Mouse (Mus musculus): Measurements from ENCODE around the gene Tph2.

Tph2 gene

GRCm38 (mm10) chr10:115127907-115128306, 56.9 kb downstream of the Tph2 start:
- no peak for DNase-seq

DNA sequence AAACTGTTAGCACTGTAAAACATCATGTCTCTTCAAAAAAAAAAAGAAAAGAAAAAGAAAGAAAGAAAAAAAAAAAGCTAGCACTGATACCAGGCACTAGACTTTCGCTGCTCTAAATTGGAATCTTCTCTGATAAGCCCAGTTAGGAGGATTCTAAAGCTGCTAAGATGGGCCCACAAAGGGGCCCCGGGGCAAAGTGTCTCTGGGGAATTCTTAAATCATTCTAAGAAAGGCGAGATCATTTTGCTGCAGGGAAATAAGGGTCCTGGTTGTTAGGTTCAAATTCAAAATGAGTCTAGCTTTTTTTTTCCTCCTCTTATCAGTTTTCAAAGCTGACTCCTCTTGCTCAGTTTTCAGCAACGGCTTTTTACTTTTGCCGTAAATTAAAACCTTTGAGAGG, 59.3 kb downstream of the Tph2 start:
- DNase-seq: no peak

DNA sequence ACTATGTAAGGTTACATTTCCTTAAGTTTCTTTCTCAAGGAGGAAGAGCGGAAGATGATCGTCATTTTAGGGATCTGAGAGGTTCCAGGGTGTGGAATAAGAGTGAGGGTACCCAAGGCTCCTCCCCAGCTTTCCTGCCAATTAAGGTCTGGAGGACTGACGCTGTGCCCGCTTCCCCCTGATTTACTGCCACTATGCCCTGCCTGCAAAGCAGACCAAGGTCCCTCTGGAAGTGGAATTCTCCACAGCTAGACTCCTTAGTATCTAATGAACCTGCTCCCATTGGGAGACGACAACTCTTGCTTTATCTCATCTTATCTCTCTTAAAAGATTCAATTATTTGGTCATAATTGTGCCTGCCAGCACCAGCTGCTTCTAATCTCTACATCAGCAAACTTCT, 59.8 kb downstream of the Tph2 start:
- DNase-seq: no peak

DNA sequence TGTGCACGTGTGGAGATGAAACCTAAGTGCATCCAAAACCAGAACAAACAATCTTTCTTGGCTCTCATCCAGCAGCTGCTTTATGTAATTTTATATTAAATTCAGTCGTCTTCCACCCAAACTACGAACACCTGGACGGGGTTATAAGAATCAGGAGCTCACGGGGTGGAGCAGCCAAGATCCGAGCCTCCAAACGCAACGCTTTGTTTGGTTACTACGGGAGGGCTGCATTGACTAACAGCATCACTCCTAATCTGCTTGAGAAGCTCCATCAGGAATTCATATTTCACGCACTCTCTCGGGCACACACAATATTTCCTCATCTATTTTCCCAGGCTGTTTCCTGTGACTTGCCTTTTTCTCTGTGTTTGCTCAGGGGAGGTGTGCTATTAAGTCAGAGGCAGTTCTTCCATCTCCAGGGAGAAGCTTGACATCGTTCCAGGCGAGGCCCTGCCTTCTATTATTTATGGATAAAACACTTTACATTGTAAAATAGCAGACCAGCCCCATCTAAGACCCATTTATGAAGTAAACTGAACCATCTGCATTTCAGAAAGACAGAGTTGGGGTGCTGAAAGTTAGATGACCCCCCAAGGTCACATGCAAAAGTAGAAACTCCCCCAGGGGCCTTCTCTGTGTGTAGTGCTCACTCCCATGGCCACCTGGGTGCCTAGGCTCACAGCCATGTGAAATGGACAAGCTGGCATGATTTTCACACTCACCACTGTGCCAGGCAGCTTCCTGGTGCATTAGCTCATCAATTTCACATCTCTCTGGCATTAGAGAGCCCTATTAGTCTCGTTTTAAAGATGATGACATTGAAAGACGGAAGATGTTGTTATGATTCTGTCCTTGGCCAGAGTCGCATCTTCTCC, 76.9 kb downstream of the Tph2 start:
- DNase-seq: no peak

GRCm38 (mm10) chr10:115104175-115104574, 80.6 kb downstream of the Tph2 start:
- no peak for DNase-seq

GRCm38 (mm10) chr10:115099890-115100580, 84.8 kb downstream of the Tph2 start:
- no peak for DNase-seq

DNA sequence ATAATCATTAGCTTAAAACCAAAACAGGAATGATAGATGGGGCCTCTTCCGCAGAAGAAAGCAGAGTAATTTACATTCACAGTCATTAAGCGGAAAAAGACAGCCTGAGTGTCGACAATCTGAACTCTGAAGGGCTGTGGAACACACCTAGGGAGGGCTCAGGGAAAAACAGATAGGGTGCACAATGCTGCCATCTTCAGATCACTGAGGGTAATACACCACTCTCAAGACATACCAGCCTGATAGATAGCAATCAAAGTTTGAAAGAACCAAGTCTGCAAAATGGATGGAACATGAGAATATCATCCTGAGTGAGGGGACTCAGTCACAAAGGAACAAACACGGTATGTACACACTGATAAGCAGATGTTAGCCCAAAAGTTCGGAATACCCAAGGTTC, 87.7 kb downstream of the Tph2 start:
- DNase-seq: peak; percentile 7

DNA sequence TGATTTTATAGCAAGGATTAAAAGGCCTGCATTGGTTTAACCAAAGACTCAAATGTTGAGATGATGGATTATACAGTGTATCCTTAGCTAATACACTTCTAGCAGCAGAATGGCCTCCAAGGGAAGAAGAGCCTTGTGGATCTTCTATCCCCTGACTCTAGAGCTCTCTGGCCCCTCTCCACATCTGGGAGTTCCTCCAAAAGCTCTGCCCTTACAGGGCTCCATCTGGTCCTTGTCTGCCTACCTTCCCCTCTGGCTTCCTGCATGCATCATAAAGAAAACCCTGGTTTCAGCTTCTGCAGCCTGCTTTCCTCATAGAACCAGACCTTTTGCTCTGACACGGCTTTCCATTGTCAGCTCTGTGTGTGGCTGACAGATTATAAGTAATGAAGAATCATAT, 88.6 kb downstream of the Tph2 start:
- no peak for DNase-seq

DNA sequence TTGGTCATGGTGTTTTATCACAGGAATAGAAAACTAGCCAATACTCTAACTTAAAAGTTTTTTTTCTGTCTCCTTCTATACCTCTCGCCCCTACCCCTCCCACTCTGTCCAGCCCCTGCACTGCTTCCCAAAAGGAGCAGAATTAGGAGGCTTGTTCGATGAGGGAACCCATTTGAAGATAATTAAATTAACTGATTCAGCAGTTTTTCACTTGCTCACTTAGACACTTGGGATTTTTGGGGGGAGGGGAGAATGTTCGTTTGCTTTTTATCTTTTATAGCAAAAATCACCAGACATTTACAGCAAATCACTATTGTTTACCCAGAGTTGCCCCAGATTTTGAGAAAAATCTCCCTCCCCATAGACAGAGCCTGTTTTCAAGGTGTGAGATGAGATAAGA, 106.6 kb downstream of the Tph2 start:
- DNase-seq: no peak

DNA sequence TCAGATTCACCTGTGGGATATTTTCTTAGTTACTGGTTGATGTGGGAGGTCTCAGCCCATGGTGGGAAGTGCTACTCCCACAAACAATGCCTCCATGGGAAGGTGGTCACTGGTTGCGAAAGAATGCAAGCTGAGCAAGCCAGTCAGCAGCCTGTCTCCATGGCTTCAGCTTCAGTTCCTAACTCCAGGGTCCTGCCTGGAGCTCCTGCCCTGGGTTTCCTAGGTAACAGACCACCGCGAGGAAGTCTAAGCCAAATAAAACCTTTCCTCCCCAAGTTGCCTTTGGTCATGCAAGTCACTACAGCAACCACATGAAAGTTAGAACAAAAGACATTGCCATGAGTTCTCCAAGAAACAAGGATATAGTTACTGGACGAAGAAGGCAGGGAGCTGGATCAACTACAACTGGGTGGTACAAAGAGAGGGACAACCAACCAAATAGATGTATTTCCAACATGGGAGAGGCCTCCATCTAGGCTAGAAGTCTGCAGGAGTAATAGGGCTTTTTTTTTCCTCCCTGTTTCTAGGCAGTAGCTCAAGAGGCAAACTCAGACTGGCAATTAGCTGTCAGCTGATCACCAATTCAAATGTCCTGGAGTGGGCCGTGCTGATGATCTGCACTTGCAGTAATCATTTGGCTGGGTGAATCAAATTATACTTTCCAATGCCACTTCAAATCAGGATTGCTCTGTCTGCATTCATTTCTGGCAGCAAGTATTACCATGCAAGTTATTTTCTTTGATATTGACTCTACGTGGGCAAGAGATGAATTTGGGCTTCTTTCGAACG, 115.5 kb downstream of the Tph2 start:
- DNase-seq: no peak

- DNase-seq: no peak
These were observed 120.9 kb downstream of the Tph2 start for GRCm38 (mm10) chr10:115063936-115064335.

DNA sequence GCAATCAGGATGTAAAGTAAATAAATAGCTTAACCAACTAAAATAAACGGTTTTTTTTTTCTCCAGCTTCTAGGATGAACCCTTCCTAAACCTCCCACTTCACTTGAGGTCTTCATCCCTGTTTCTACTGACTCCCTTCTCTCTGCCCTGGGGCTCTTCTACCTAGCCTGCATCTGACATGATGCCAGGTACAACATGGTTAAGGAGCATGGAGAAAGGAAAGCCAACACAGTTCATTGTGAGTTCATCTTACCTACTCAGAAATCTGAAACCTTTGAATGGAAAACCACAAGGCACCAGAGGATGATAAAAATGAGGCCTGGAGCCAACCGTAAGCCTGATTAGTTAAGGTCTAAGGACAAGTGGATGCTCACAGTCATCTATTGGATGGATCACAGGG, 123.3 kb downstream of the Tph2 start:
- DNase-seq: no peak

DNA sequence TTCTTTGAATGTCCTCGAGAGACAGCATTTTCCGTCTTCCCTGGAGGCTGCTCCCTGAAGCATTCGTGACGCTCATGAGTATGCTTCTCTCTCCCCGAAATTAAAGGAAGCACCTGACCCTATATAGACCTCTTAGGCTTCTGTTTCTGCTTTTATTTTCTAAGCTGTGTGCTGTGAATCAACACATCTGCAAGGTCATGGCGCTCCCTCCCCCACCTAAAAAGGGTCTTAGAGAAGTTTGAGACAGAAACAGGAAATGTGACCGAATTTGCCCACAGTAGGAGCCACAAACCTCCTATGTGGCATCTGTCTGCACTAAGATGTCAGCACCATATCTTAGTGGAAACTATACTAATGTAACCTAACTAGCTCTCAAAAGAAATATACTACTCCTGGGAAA, 124.1 kb downstream of the Tph2 start:
- no peak for DNase-seq

DNA sequence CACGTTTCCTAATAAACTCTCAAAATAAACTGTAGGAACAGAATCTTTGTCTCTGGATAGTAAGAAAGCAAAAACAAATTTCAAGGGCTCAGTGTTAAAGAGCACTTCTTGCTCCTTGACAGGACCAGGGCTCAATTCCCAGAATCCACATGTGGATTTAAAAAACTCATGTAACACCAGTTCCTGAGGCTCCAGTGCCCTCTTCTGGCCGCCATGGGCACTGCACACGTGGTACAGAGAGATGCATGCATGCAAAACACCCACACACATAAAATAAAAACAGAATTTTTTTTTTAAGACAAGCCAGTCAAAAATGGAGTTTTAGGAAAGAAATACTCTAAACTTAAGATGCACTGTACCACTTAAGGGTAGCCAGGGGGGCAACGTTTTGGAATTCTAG, 133.2 kb downstream of the Tph2 start:
- DNase-seq: no peak

DNA sequence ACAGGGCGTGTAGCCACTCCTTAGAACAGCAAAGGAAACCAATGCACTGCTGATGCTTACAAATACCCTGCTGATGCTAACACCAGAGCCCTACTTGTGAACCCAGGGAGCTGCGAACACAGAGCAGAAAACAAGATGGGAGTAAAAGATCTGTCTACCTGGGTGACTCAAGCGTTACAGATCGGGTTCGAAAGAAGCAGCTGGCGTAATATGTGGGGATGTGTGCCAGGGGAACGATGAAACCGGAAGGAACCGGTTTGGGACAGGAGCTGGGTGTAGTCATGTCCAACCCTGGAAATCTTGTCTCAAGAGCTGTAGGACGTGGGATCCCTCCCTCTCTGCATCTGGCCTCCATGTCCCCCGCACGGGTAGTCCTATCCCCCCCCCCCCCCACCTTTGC, 134.1 kb downstream of the Tph2 start:
- DNase-seq: no peak

DNA sequence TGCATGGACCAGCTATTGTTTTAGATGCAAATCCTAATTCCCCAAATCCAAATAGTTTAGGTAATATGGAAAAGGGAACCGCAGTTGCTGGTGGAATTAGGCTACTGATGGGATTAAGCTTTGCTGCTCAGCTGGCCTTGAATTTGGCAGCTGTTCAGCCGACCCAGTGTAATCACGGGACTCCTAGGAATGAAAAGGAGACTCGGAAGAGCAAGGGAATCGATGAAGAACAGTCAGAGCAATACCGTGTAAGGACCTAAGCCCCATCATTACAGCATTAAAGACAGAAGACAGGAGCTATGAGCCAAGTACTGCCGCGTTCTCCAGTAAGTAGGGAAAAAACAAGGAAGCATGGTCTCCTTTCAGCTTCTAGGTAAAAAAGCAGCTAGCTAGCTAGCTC, 134.6 kb downstream of the Tph2 start:
- no peak for DNase-seq

DNA sequence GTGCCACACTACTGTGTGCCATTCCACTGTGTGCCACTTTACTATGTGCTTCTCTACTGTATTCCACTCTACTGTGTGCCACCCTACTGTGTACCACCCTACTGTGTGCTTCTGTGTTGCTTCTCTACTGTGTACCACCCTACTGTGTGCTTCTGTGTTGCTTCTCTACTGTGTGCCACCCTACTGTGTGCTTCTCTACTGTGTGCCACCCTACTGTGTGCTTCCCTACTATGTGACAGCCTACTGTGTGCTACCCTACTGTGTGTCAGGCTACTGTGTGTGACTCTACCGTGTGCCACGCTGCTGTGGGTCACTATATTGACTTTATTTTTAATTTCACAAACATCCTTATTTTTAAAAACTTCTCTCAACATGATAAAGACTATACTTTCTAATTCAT, 136.3 kb downstream of the Tph2 start:
- DNase-seq: no peak

DNA sequence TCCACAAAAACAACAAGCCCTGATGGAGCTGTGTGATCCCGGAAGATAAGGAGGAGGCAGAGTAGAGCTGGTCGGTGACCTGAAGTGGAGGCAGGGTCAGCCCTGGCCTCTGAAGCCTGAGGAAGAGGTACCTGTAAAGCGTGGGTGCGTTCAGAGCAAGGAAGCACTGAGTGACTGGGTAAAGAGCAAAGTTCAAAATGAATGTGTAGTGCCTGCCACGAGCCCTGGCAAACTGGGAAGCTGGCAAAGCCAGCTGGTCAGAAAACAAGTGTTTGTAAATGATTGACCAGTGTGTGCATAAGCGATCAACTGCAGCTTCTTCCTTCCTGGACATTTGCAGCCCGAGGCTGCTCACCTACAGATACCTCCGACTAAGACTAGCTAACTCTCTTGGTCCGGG, 149.1 kb downstream of the Tph2 start:
- DNase-seq: no peak
